Mouse (Mus musculus) thymus, adult 2 months (tissue): ENCODE measurements around the gene Zfyve16.

Experiments
- CTCF ChIP-seq: fragments of 200-500 bp; IDR thresholded peaks from 2 replicates; pipeline ENCODE4 v1.5.1; 2012; ENCODE audit warnings: mild to moderate bottlenecking, control low read depth, low read length, moderate library complexity, borderline replicate concordance; ENCODE audit not compliant: control insufficient read depth, poor library complexity, insufficient read depth; ENCODE audit errors: extremely low read depth
- POLR2A ChIP-seq: fragments of 200-500 bp; IDR thresholded peaks from 2 replicates; pipeline ENCODE4 v1.6.1; 2012; ENCODE audit warnings: mild to moderate bottlenecking, low read length, control low read depth, moderate library complexity; ENCODE audit not compliant: control insufficient read depth, poor library complexity, insufficient read depth; ENCODE audit errors: extremely low read depth

DNA sequence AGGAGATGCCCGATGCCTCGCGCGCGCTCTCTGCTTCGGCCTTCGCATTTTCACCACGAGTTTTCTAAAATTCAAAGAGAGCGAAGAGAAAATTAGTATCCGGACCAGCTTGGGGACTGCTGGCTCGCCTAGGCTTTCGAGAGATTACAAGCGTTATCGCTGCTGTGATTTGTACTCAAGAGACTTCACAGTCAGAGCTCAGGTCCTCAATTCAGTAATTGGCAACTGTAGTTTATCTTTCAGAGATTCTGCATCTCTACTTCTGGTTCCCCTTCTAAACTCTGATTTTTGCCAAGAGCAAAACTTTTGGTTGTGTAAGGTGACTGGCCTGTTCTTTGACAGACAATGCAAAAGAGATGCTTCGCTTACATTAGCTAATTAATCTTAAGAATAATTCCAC is 569 bp upstream of the Zfyve16 start:
- TF ChIP-seq CTCF (no peak), POLR2A (no peak)
